Mouse (Mus musculus): Measurements from ENCODE around the gene Trpv2.

DNA sequence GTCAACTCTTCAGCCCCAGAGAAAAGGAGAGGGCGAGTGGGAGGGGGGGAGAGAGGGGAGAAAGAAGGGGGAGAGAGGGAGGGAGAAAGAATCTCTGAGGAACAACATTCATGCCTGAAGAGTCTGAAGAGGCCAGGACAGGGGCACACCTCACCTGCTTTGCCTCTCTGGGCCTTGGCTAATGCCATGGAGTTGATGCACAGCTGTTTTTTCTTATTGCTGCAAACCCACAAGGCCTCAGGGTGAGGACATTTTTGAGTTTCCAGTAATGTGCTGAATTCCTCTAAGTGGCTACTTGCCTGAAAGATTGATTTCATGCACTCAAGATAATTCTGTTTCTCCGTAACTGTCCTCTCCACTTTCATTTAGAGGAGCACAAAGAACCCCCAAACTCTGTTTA, 16.1 kb upstream of the Trpv2 start:
- TF ChIP-seq CTCF (conservative IDR thresholded peaks at IDR 0.05; ENCODE audit: insufficient read depth, insufficient read length, low read depth, low read length) (no peak), POLR2A (IDR thresholded peaks at IDR 0.05; ENCODE audit: low read depth, low read length) (no peak)
